Mouse (Mus musculus): ENCODE measurements around the gene Ctcf. TPM values are rescaled to one million over a fixed set of nuclear protein-coding genes. Genes with fewer than 3 reads are reported as not detected.
A peak's percentile ranks its signal among the peaks of the same experiment; 100 is the strongest.

Ctcf gene
- polyA plus RNA-seq, 1 experiment from 2014 or later = 96.4 TPM

DNA sequence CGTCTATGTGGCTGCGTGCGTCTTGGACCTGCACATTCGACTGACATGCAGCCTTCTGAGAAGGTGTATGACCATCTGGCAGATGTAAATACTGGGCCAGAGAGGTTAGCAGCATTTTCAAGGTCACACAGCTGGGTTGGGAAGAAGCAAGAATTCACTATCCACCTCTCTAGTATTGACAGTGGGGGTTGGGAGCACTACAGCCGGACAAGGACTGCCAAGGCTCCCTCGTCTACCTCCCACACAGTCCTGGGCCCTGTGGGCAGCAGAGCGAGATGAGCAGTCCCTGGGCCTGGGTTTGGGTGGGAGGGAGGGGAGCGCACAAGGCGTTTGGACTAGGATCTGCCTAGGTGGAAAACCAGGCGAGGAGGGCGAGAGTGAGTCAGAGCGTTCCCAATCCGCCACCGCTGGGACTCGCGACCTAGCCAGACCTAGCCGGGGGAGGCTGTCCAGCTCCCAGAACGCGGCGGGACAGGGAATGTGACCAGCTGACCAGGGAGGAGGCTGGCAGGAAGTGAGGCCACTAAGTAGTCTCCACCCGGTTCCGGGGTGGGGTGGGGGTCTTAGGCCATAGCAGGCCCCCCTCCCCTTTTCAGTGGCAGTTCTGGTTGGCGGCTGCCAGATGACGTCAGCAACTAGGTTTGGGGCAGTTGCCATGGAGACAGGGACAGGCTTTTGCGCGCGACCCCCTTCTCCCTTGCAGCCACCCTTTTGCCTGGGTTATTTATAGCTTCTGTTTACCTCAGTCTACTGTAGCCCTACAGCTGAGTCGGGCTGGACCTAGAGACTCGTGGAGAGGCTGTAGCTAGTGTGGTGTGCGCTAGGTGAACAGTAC is 30.0 kb upstream of the Ctcf start:
- peak; percentile 75 for ATAC-seq
- H3K27me3 ChIP-seq (replicated peaks) = no peaks in the 10 kb centered on the region
- peaks cover 25% of the 10 kb centered on the region for H3K4me1 ChIP-seq (replicated peaks)
- H3K4me3 ChIP-seq (replicated peaks) = peak overlapping the region; percentile 74
- H3K9ac ChIP-seq = peak overlapping the region; percentile 83
- H3K27ac ChIP-seq = peak overlapping the region; percentile 89
- WGBS = 2% methylated on average over 30 of the region's 30 CpGs
- H3K9me3 ChIP-seq = no peaks in the 10 kb centered on the region
- H3K36me3 ChIP-seq = no peaks in the 10 kb centered on the region
- H3K4me2 ChIP-seq (replicated peaks) = peak overlapping the region; percentile 93

DNA sequence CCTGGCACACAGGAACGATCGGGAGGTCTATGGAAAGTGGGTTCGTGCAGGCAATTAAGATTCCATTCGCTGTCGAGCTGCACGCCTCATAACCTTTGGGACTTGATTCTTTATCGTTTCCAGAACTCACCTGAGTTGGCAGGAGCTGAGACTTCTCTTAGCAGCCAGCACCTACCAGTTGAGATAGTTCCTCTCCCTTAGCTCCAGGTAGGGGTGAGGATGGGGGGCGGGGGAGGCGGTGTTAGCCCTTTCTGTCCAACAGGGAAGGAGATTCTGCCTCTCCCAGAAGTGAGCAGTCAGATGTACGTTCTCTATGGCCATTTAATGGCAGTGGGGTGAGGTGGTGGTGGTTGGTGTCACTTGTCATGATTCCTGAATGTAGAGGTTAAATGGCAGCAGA is 29.3 kb upstream of the Ctcf start:
- no peak for ATAC-seq
- Histone ChIP-seq H3K9ac (peak overlapping the region; percentile 83; the same call in 1 of the 2 replicates), H3K36me3 (no peaks in the 10 kb centered on the region), H3K4me3 (replicated peaks) (peak overlapping the region; percentile 74), H3K4me1 (replicated peaks) (peaks cover 25% of the 10 kb centered on the region), H3K9me3 (no peaks in the 10 kb centered on the region), H3K27me3 (replicated peaks) (no peaks in the 10 kb centered on the region), H3K27ac (0 out of 2 replicates have a peak overlapping the region, but pooled peaks have one; percentile 89), H3K4me2 (replicated peaks) (peak overlapping the region; percentile 93)
- WGBS = 6% methylated on average over 10 of the region's 10 CpGs

- peaks cover 25% of the 10 kb centered on the region for H3K4me1 ChIP-seq (replicated peaks)
- no peak overlapping the region for H3K4me3 ChIP-seq (replicated peaks)
- no peak overlapping the region for H3K27ac ChIP-seq
- H3K9me3 ChIP-seq = no peaks in the 10 kb centered on the region
- no peak overlapping the region for H3K4me2 ChIP-seq (replicated peaks)
- no peaks in the 10 kb centered on the region for H3K36me3 ChIP-seq
- 25% methylated on average over 4 of the region's 4 CpGs for WGBS
- ATAC-seq = no peak
- H3K27me3 ChIP-seq (replicated peaks) = peaks cover 5% of the 10 kb centered on the region; the same call in 1 of the 2 replicates
- H3K9ac ChIP-seq = no peak overlapping the region
These were observed 28.7 kb upstream of the Ctcf start for GRCm38 (mm10) chr8:105607684-105608083.

GRCm38 (mm10) chr8:105609355-105609754 is 27.0 kb upstream of the Ctcf start:
- 72% methylated on average over 2 of the region's 2 CpGs for WGBS
- Histone ChIP-seq H3K36me3 (no peaks in the 10 kb centered on the region), H3K4me3 (replicated peaks) (no peak overlapping the region), H3K9me3 (no peaks in the 10 kb centered on the region), H3K27me3 (replicated peaks) (peaks cover 6% of the 10 kb centered on the region; the same call in 1 of the 2 replicates), H3K4me1 (replicated peaks) (peaks cover 35% of the 10 kb centered on the region), H3K27ac (no peak overlapping the region), H3K9ac (no peak overlapping the region), H3K4me2 (replicated peaks) (no peak overlapping the region)
- no peak for ATAC-seq

DNA sequence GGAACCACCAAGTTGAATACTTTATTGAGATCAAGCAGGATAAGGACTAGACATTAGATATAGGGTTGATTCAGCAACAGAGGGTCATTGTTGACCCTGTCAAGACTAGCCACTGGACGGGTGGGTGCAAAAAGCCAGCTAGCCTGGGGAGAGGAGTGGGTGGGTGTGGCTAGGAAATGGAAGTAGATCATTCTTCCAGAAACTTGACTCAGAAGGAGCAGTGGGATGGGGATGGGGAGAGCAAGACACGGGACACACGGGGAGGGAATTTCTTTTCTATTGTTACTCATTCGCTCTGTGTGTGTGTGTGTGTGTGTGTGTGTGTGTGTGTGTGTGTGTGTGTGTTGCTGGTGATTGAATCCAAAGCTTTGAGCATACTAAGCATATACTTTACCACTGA is 26.6 kb upstream of the Ctcf start:
- Histone ChIP-seq H3K36me3 (no peaks in the 10 kb centered on the region), H3K27me3 (replicated peaks) (peaks cover 6% of the 10 kb centered on the region; the same call in 1 of the 2 replicates), H3K4me2 (replicated peaks) (no peak overlapping the region), H3K9ac (no peak overlapping the region), H3K27ac (no peak overlapping the region), H3K9me3 (no peaks in the 10 kb centered on the region), H3K4me1 (replicated peaks) (peaks cover 35% of the 10 kb centered on the region), H3K4me3 (replicated peaks) (no peak overlapping the region)
- WGBS = 64% methylated on average over 4 of the region's 4 CpGs
- no peak for ATAC-seq

GRCm38 (mm10) chr8:105611836-105612235 is 24.5 kb upstream of the Ctcf start:
- Histone ChIP-seq H3K4me1 (replicated peaks) (peaks cover 26% of the 10 kb centered on the region), H3K4me2 (replicated peaks) (no peak overlapping the region), H3K9ac (no peak overlapping the region), H3K4me3 (replicated peaks) (no peak overlapping the region), H3K9me3 (no peaks in the 10 kb centered on the region), H3K36me3 (peaks cover 14% of the 10 kb centered on the region), H3K27ac (no peak overlapping the region), H3K27me3 (replicated peaks) (peaks cover 6% of the 10 kb centered on the region; the same call in 1 of the 2 replicates)
- WGBS = 88% methylated on average over 9 of the region's 9 CpGs
- no peak for ATAC-seq

DNA sequence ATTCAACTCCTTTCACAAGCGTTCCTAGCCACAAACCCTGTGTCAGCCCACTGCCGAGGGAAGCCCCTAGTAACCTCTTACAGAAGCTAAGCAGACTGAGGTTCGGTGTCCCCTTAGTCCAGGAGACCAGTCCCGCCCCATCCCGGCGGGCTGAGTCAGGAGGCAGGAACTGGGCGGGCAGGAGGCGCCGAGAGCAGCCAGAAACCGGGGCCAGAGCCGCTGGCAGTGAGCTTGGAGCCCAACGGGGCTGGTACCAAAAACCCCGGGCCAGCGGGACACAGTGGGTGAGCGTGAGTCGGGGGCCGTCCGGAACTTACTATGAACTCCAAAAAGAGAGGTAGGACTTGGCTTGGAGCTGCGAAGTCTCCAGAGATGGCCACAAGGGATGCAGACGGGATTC is 23.3 kb upstream of the Ctcf start:
- WGBS = 10% methylated on average over 20 of the region's 20 CpGs
- Histone ChIP-seq H3K27me3 (replicated peaks) (peaks cover 6% of the 10 kb centered on the region; the same call in 1 of the 2 replicates), H3K4me2 (replicated peaks) (peak overlapping the region; percentile 98), H3K4me1 (replicated peaks) (peaks cover 18% of the 10 kb centered on the region), H3K27ac (no peak overlapping the region), H3K9ac (peak overlapping the region; percentile 18), H3K4me3 (replicated peaks) (peak overlapping the region; percentile 50), H3K36me3 (peaks cover 25% of the 10 kb centered on the region), H3K9me3 (no peaks in the 10 kb centered on the region)
- ATAC-seq = no peak; the same call in 1 of the 2 replicates

DNA sequence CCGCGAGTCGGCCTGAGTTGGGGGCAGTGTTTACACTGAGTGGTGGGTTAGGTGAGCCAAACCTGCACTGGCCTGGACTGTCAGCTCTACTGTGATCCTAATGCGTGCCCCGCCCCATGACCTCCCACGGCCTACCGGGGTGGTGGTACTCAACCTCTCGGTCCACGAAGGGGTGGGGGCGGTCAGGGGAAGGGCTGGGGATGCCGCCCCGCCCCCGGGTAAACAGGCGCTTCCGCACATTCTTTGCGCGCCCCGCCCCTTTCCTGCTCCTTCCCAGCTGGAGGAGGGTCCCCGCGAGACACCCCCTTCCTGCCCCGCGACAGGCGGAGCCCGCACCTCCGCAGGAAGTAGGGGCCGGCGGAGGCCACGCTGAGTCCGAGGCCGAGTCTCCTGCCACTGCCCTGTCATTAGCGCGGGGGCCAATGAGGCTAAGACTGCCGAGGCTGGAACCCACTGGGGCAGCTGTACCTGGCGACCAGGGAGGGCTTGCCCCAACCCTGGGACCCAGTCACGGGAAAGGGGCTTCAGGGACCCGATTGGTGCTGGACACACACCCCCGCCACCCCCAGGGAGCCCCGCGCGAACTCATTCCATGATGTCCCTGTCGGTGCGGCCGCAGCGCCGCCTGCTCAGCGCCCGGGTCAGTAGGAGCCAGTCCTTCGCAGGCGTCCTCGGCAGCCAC is 22.4 kb upstream of the Ctcf start:
- Histone ChIP-seq H3K4me2 (replicated peaks) (peak overlapping the region; percentile 98), H3K27ac (no peak overlapping the region), H3K9ac (peak overlapping the region; percentile 54), H3K4me1 (replicated peaks) (peaks cover 18% of the 10 kb centered on the region), H3K9me3 (no peaks in the 10 kb centered on the region), H3K4me3 (replicated peaks) (peak overlapping the region; percentile 50), H3K36me3 (peaks cover 33% of the 10 kb centered on the region), H3K27me3 (replicated peaks) (peaks cover 6% of the 10 kb centered on the region; the same call in 1 of the 2 replicates)
- 4% methylated on average over 50 of the region's 50 CpGs for WGBS
- peak; percentile 73 for ATAC-seq

- no peak overlapping the region for H3K9ac ChIP-seq
- H3K4me2 ChIP-seq (replicated peaks) = no peak overlapping the region
- H3K4me3 ChIP-seq (replicated peaks) = no peak overlapping the region
- no peaks in the 10 kb centered on the region for H3K9me3 ChIP-seq
- no peak for ATAC-seq
- H3K27ac ChIP-seq = no peak overlapping the region
- H3K36me3 ChIP-seq = peaks cover 43% of the 10 kb centered on the region
- H3K27me3 ChIP-seq (replicated peaks) = peaks cover 6% of the 10 kb centered on the region; the same call in 1 of the 2 replicates
- H3K4me1 ChIP-seq (replicated peaks) = peaks cover 18% of the 10 kb centered on the region
- WGBS = 93% methylated on average over 9 of the region's 9 CpGs
These were observed 20.4 kb upstream of the Ctcf start for GRCm38 (mm10) chr8:105615942-105616341.

- Histone ChIP-seq H3K36me3 (peaks cover 51% of the 10 kb centered on the region), H3K9me3 (no peaks in the 10 kb centered on the region), H3K9ac (no peak overlapping the region), H3K27ac (no peak overlapping the region), H3K27me3 (replicated peaks) (peaks cover 1% of the 10 kb centered on the region; the same call in 1 of the 2 replicates), H3K4me3 (replicated peaks) (no peak overlapping the region), H3K4me1 (replicated peaks) (peaks cover 29% of the 10 kb centered on the region), H3K4me2 (replicated peaks) (no peak overlapping the region)
- no peak for ATAC-seq
- WGBS = 88% methylated on average over 21 of the region's 21 CpGs
These were observed 18.7 kb upstream of the Ctcf start for GRCm38 (mm10) chr8:105617451-105618278.

- peaks cover 29% of the 10 kb centered on the region for H3K4me1 ChIP-seq (replicated peaks)
- H3K9ac ChIP-seq = no peak overlapping the region
- H3K9me3 ChIP-seq = no peaks in the 10 kb centered on the region
- 92% methylated on average over 5 of the region's 5 CpGs for WGBS
- no peaks in the 10 kb centered on the region for H3K27me3 ChIP-seq (replicated peaks)
- H3K4me3 ChIP-seq (replicated peaks) = no peak overlapping the region
- no peak overlapping the region for H3K27ac ChIP-seq
- ATAC-seq = no peak
- H3K36me3 ChIP-seq = peaks cover 51% of the 10 kb centered on the region
- no peak overlapping the region for H3K4me2 ChIP-seq (replicated peaks)
These were observed 18.1 kb upstream of the Ctcf start for GRCm38 (mm10) chr8:105618279-105618634.
